Mouse (Mus musculus) liver, embryonic 11.5 days (tissue): ENCODE results near the gene Reep6. TPM values are rescaled to one million over a fixed set of nuclear protein-coding genes. Genes with fewer than 3 reads are reported as not detected.
A peak's percentile ranks its signal among the peaks of the same experiment; 100 is the strongest.

Source experiments
- ATAC-seq: fragments of 200-750 bp; cut with Nextera tagmentation; replicated peaks from 2 replicates; pipeline ENCODE4 v1.8.0; 2017; ENCODE audit warnings: moderate number of reproducible peaks, mild to moderate bottlenecking, moderate TSS enrichment, moderate library complexity; ENCODE audit not compliant: low FRiP score
- DNase-seq: peaks from one replicate; pipeline ENCODE4 v3.0.0-alpha.2; 2017; ENCODE audit warnings: low spot score
- H3K27ac ChIP-seq: fragments of 300-500 bp; sonication (generic); 2 replicates; pipeline ENCODE4 v1.5.1; 2014; ENCODE audit warnings: mild to moderate bottlenecking, low read depth, low read length, control low read depth
- H3K27me3 ChIP-seq: fragments of 300-500 bp; sonication (generic); replicated peaks from 2 replicates; pipeline ENCODE4 v1.6.1; 2014; ENCODE audit warnings: low read length, mixed read lengths; ENCODE audit not compliant: control insufficient read depth, insufficient read depth
- H3K36me3 ChIP-seq: fragments of 300-500 bp; sonication (generic); 2 replicates; pipeline ENCODE4 v1.6.1; 2014; ENCODE audit warnings: mild to moderate bottlenecking, low read length, moderate library complexity, mixed read lengths; ENCODE audit not compliant: control insufficient read depth, insufficient read depth
- H3K4me1 ChIP-seq: fragments of 300-500 bp; sonication (generic); replicated peaks from 2 replicates; pipeline ENCODE4 v1.6.1; 2014; ENCODE audit warnings: low read length, mixed read lengths; ENCODE audit not compliant: control insufficient read depth, insufficient read depth
- H3K4me2 ChIP-seq: fragments of 300-500 bp; sonication (generic); 2 replicates; pipeline ENCODE4 v1.6.1; 2014; ENCODE audit warnings: mild to moderate bottlenecking, control low read depth, moderate library complexity
- H3K4me3 ChIP-seq: fragments of 300-500 bp; sonication (generic); 2 replicates; pipeline ENCODE4 v1.5.1; 2014; ENCODE audit warnings: low read depth, low read length, control low read depth
- H3K9ac ChIP-seq: fragments of 300-500 bp; sonication (generic); 2 replicates; pipeline ENCODE4 v1.6.1; 2014; ENCODE audit warnings: low read depth, low read length, control low read depth
- H3K9me3 ChIP-seq: fragments of 300-500 bp; sonication (generic); 2 replicates; pipeline ENCODE4 v1.6.1; 2016; ENCODE audit warnings: low read length, inconsistent platforms, mixed read lengths; ENCODE audit not compliant: control insufficient read depth
- WGBS: fragments of 180-500 bp; shearing (Covaris S2); extraction: QIAGEN DNeasy Blood & Tissue Kit; methylation state at CpG from one replicate; pipeline ENCODE4 v1.1.7; 2014; 5-methylcytosine and 5-hydroxymethylcytosine counted together
- polyA plus RNA-seq: library from polyadenylated mRNA; unstranded; fragments of >200 nt; fragmentation: Nextera tagmentation; extraction: Ambion mirVana; gene quantifications from 2 replicates; pipeline ENCODE4 v1.2.1, GENCODE M21; 2014

Gene Reep6
- polyA plus RNA-seq, 1 experiment from 2014 or later, result 76.1 TPM

- peak within 1 kb of the TSS; percentile 87 for H3K27ac ChIP-seq
- peaks cover 25% of the 10 kb centered on the region for H3K27me3 ChIP-seq
- peaks cover 57% of the 10 kb centered on the region for H3K4me1 ChIP-seq
- peak within 1 kb of the TSS; percentile 94 for H3K4me3 ChIP-seq
- no peaks in the 10 kb centered on the region for H3K9me3 ChIP-seq
- H3K36me3 ChIP-seq, result peaks cover 6% of the 10 kb centered on the region; the same call in 1 of the 2 replicates
- WGBS, result under 1% methylated on average over 34 of the region's 34 CpGs
- DNase-seq, result peak; percentile 91
- peak within 1 kb of the TSS; percentile 99 for H3K4me2 ChIP-seq
- peak within 1 kb of the TSS; percentile 93 for H3K9ac ChIP-seq
- ATAC-seq, result peak; percentile 53
Observed at GRCm38 (mm10) chr10:80320340-80320760, 9.4 kb upstream of the Reep6 start, which contains the start of gene 2310011J03Rik. Gene 2310011J03Rik, minus strand, starts transcription at chr10:80320537.

- H3K9ac ChIP-seq, result no peak overlapping the region
- H3K27me3 ChIP-seq, result peaks cover 17% of the 10 kb centered on the region
- WGBS, result 68% methylated on average over 6 of the region's 6 CpGs
- H3K4me3 ChIP-seq, result 0 out of 2 replicates have a peak overlapping the region, but pooled peaks have one; percentile 75
- no peaks in the 10 kb centered on the region for H3K9me3 ChIP-seq
- H3K4me2 ChIP-seq, result peak overlapping the region; percentile 99
- no peak for DNase-seq
- H3K27ac ChIP-seq, result peak overlapping the region; percentile 87
- H3K36me3 ChIP-seq, result peaks cover 6% of the 10 kb centered on the region; the same call in 1 of the 2 replicates
- H3K4me1 ChIP-seq, result peaks cover 57% of the 10 kb centered on the region
- no peak for ATAC-seq
Observed at GRCm38 (mm10) chr10:80321014-80321669, 8.6 kb upstream of the Reep6 start.

- Histone ChIP-seq H3K9ac (peak overlapping the region; percentile 85), H3K36me3 (peaks cover 6% of the 10 kb centered on the region; the same call in 1 of the 2 replicates), H3K27me3 (peaks cover 9% of the 10 kb centered on the region; the same call in 1 of the 2 replicates), H3K4me3 (peak overlapping the region; percentile 75), H3K27ac (peak overlapping the region; percentile 4; the same call in 1 of the 2 replicates), H3K4me2 (peak overlapping the region; percentile 99), H3K9me3 (no peaks in the 10 kb centered on the region), H3K4me1 (peaks cover 49% of the 10 kb centered on the region)
- 90% methylated on average over 21 of the region's 21 CpGs for WGBS
- no peak for ATAC-seq
- no peak for DNase-seq
Observed at GRCm38 (mm10) chr10:80321670-80322581, 7.8 kb upstream of the Reep6 start.

- Histone ChIP-seq H3K36me3 (peaks cover 6% of the 10 kb centered on the region; the same call in 1 of the 2 replicates), H3K9ac (peak overlapping the region; percentile 85), H3K4me3 (peak overlapping the region; percentile 75), H3K27me3 (0 out of 2 replicates have a peak, but pooled peaks cover under 1% of the 10 kb centered on the region), H3K9me3 (no peaks in the 10 kb centered on the region), H3K27ac (peak overlapping the region; percentile 88), H3K4me1 (peaks cover 41% of the 10 kb centered on the region), H3K4me2 (peak overlapping the region; percentile 99)
- DNase-seq (no peak), ATAC-seq (peak; percentile 16)
- 3% methylated on average over 28 of the region's 28 CpGs for WGBS
Observed at GRCm38 (mm10) chr10:80322811-80323211, 6.9 kb upstream of the Reep6 start.

- peaks cover 41% of the 10 kb centered on the region for H3K4me1 ChIP-seq
- DNase-seq, result peak; percentile 81
- H3K27me3 ChIP-seq, result no peaks in the 10 kb centered on the region
- H3K4me3 ChIP-seq, result peak overlapping the region; percentile 75
- peak overlapping the region; percentile 99 for H3K4me2 ChIP-seq
- whole genome bisulfite sequencing, result 2% methylated on average over 43 of the region's 46 CpGs
- H3K9me3 ChIP-seq, result no peaks in the 10 kb centered on the region
- 0 out of 2 replicates have a peak, but pooled peaks cover 3% of the 10 kb centered on the region for H3K36me3 ChIP-seq
- H3K9ac ChIP-seq, result peak overlapping the region; percentile 85
- ATAC-seq, result peak; percentile 69
- peak overlapping the region; percentile 88 for H3K27ac ChIP-seq
Observed at GRCm38 (mm10) chr10:80323261-80324119, 6.3 kb upstream of the Reep6 start.

- Histone ChIP-seq H3K4me3 (peak overlapping the region; percentile 75), H3K36me3 (no peaks in the 10 kb centered on the region), H3K27me3 (no peaks in the 10 kb centered on the region), H3K4me1 (peaks cover 42% of the 10 kb centered on the region), H3K9ac (peak overlapping the region; percentile 85), H3K4me2 (peak overlapping the region; percentile 99), H3K27ac (peak overlapping the region; percentile 88), H3K9me3 (no peaks in the 10 kb centered on the region)
- no peak for ATAC-seq
- no peak for DNase-seq
- WGBS, result 75% methylated on average over 17 of the region's 17 CpGs
Observed at GRCm38 (mm10) chr10:80324120-80325037, 5.4 kb upstream of the Reep6 start.

GRCm38 (mm10) chr10:80325045-80325444, 4.7 kb upstream of the Reep6 start:
- H3K4me2 ChIP-seq, result peak overlapping the region; percentile 23
- 75% methylated on average over 21 of the region's 21 CpGs for WGBS
- DNase-seq, result no peak
- peaks cover 37% of the 10 kb centered on the region for H3K4me1 ChIP-seq
- no peak overlapping the region for H3K27ac ChIP-seq
- no peaks in the 10 kb centered on the region for H3K27me3 ChIP-seq
- H3K9me3 ChIP-seq, result no peaks in the 10 kb centered on the region
- ATAC-seq, result no peak
- no peak overlapping the region for H3K9ac ChIP-seq
- no peaks in the 10 kb centered on the region for H3K36me3 ChIP-seq
- no peak overlapping the region for H3K4me3 ChIP-seq
